Mouse (Mus musculus) embryonic fibroblast, embryonic 13.5 days (primary cell): Measurements from ENCODE around the gene Gbp9.

Source experiments
- CTCF ChIP-seq: IDR thresholded peaks from 2 replicates; pipeline ENCODE4 v1.5.1; 2011; ENCODE audit warnings: mild to moderate bottlenecking, control low read depth, low read length, moderate library complexity, borderline replicate concordance; ENCODE audit not compliant: insufficient read depth
- POLR2A ChIP-seq: IDR thresholded peaks from 2 replicates; pipeline ENCODE4 v1.6.1; 2011; ENCODE audit warnings: low read depth, mild to moderate bottlenecking, control low read depth, low read length, moderate library complexity

DNA sequence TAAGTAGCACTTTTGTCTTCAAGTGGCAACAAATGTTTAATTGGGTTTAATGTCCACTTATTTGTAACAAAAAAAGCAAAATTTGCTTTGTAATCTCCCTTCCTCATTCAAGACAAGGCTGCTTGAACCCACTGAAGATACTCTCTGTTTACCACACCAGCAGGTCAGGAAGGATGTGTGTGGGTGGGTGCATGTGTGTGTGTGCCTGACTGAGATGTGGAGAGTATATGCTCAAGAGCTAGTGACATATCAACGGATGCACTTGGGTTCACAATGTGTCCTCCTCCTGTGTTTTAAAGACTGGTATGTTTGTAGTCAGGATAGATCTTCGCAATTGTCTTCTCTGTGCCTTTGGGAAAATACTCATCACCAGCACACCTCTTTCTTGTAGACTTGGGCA lies 24.6 kb downstream of the Gbp9 start:
- TF ChIP-seq CTCF (no peak), POLR2A (no peak)
